Mouse (Mus musculus) embryo, embryonic 10.5 days (tissue): ENCODE measurements around the gene Camta1.

Source experiments
- DNase-seq: peaks from one replicate; pipeline ENCODE4 v3.0.0-alpha.2; 2015; ENCODE audit warnings: low spot score

Camta1 gene

GRCm38 (mm10) chr4:151256622-151257021, 605.1 kb downstream of the Camta1 start:
- DNase-seq, result no peak

- no peak for DNase-seq
Measured at GRCm38 (mm10) chr4:151250824-151251223, 610.9 kb downstream of the Camta1 start.

DNA sequence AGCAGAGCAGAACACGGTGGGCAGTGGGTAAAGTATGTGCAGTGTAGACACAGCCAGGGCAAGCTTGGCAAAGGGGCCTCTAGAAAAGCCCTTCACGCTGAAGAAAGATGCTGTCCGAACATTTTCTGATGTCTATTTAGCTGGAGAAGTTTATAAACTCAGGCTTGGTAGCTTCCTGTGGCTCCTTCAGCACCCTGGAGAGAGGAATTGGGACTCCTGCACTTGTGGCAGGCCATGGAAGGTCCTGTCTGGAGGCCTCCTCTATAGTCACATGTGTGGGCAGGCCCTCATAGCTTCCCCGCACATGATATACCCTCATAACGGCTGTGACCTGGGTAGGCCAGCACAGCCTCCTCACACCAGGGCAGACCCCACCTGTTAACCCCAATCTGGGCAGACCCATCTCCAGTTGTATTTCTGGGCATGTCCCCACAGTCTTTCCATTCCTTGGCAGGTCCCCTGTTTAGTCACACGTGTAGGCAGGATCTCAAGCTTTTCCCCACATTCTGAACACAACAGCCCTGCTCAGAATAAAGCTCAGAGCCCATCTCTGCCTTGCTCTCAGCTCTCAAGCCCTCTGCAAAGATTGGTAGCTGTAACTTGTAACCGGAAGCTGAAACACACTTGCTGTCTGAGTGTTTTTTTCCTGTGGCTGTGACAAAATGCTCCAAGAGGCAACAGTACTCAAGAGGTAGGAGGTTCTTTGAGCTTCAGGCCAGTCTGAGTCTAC, 616.4 kb downstream of the Camta1 start:
- DNase-seq, result peak; percentile 44

GRCm38 (mm10) chr4:151243445-151243844, 618.2 kb downstream of the Camta1 start:
- DNase-seq, result no peak

DNA sequence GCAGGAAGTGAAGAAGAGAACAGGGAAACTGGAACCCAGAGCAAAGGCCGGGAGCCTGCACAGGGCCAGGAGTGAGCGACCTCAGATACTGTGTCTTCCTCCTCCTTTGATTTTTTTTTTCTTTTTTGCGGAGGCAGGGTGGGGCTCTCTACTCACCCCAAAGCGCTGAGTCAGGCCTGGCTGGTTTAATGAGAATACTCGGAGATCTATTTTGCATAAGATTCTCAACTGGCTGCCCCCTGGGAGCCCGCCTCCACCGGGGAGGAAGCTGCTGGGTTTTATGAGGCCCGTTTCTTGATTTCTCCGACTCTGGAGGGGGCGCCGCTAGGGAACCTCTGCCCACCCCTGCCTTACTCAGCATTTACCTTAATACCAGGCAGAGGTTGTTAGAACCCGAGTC, 618.9 kb downstream of the Camta1 start:
- DNase-seq, result no peak

DNA sequence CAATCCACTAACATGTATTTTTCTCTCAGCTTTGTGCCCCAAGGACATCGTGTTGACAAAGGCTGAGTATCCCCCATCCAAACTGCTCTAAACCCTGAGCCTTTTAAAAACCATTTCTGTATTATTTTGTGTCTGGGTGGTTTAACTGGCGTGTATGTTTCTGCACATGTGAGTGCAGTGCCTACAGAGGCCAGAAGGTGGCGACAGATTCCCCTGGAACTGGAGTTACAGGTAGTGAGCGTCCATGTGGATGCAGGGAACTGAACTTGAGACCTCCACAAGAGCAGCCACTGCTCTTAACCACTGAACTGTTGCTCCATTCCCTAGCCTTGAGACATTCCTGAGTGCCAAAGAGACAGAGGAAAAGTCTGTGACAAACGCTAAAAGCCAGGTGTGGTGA, 621.2 kb downstream of the Camta1 start:
- no peak for DNase-seq

GRCm38 (mm10) chr4:151238970-151239684, 622.5 kb downstream of the Camta1 start:
- DNase-seq, result no peak

GRCm38 (mm10) chr4:151237501-151237900, 624.2 kb downstream of the Camta1 start:
- DNase-seq, result no peak

GRCm38 (mm10) chr4:151234981-151235380, 626.7 kb downstream of the Camta1 start:
- DNase-seq, result no peak

DNA sequence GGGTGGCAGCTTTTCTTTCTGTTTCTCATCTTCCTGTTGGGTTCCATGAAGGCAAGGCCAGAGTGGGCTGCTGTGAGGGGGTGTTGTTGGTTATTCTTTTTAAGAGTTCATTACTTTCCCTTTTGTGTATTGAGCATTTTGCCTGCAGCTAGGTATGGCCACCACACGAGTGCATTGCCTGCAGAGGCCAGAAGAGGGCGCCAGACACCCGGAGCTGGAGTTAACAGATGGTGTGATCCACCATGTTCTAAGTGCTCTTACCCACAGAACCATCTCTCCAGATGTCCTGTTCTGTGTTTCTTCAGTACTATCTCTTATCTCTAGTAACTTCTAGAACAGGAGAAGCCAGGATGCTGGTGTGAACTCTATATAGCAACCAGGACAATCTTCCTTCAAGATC, 629.6 kb downstream of the Camta1 start:
- no peak for DNase-seq

DNA sequence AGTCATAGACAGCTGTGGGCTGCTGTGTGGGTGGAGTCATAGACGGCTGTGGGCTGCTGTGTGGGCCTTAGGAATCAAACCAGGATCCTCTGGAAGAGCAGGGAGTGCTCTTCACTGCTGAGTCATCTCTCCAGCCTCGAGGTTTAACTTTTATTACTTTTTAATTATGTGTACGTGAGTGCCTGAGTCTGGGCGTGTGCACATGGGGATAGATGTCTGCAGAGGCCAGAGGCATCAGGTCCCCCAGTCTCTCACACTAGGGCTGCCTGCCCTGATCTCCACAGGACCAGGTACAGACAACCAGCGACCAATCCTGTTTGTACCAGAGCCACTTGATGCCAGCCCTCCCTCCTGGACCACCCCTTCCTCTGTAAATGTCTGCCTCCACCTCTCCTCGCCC, 632.6 kb downstream of the Camta1 start:
- no peak for DNase-seq

DNA sequence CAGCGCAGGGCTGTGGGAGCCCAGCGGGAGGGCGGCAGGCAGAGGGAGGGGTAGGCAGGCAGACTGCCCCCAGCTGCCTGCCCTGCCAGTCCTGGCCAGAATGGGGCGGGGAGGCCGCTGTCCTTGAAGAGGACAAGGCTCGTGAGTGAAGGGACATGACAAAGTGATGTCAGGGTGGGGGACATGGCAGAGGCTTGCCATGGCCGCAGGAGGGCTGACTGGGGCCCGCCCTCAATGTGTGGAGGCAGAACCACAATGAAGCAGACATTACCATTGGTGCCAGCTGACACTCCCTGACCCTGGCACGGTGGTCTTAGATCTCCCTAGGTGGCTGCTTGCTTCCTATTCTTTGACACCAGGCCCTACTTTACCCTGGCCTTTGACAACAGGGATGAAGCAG, 635.2 kb downstream of the Camta1 start:
- DNase-seq, result peak; percentile 23

DNA sequence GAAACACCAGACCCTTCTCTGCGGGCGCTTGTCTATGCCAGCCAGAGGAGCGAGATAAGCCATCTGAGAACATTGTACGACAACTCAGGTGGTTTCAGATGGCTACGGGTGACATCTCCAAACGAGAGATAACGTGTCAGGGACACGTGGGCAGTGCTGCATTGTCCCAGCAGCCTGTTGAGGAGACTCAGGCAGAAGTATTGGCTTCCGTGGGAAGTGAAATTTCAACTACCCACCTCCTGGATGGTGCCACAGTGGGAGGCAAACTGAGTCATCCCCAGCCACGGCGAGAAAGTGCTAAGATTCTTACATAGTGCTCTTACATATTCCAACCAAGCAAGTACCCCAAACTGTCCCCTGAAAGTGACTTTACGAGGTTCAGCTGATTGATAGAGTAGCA, 637.7 kb downstream of the Camta1 start:
- DNase-seq, result no peak

GRCm38 (mm10) chr4:151223263-151223996, 638.2 kb downstream of the Camta1 start:
- DNase-seq, result no peak

GRCm38 (mm10) chr4:151222635-151223034, 639.0 kb downstream of the Camta1 start:
- DNase-seq, result no peak

DNA sequence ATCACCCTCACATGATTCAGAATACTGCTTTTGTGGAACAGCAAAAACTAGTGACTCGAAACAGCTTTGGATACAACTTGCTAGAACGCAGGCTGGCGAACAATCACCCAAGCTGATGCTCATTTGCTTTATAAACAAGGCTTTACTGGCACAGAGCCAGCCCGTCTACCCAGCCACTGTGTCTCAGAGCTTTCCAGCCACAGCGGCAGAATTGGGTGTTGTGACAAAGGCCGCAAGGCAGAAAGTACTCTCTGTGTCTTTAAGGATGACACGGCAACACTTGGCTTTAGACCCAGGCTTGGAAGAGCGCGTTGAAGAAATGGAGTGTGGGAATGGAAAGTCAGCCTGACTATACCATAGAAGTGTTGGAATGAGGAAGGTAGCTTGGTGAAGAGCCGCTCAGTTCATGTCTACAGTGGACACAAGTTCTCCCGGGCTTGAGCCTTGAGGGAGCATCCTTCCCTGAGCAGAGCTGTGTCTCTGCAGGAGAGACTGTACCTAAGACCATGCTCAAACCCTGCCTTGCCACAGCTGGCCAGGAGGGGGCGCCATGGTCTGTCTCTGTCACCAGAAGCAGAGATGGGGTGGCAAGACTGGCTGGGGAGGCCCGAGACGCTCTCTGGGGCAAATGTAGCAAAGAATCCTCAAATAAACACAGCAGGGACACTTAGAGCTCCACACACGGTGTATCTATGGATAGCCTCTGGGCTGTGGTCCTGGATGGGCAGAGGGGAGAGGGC, 645.0 kb downstream of the Camta1 start:
- DNase-seq, result no peak

DNA sequence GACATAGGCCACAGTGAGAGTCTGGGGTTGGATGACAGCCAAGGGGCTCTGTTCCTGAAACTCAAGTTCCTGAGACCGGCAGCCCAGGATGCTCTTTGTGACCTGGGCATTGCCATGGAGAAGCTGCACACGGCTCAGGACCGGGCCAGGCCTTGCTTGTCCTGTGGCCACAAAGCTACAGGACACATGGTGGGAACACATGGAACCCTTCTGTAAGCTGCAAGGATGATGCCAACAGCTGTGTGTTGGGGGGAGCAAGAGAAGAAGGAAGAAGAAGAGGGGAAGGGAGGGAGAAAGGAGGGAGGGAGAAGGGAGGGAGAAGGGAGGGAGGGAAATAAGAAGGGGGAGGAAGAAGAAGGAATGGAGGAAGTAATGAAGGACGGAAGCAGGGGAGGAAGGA, 645.8 kb downstream of the Camta1 start:
- DNase-seq, result no peak

- no peak for DNase-seq
Measured at GRCm38 (mm10) chr4:151215179-151215578, 646.5 kb downstream of the Camta1 start.

DNA sequence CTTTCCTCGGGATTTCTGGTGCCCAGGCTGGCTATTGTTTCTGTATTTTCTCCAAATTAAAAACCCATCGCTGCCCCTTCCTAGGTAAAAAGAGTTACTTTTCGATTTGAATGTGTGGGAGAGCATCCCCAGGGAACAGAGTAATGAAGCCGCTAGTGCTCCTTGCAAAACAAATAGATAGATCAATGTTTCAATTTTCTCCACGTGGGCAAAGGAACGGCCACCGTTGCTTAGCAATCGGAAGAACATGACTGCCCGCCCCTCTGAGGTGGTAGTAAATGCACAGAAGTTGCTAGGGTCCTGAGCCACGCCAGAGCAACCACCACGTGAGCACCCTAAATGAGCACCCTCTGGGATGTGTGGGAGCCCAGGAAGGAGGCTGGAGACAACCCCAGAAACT, 648.2 kb downstream of the Camta1 start:
- no peak for DNase-seq

GRCm38 (mm10) chr4:151211992-151212391, 649.7 kb downstream of the Camta1 start:
- DNase-seq, result no peak

- DNase-seq, result no peak
Measured at GRCm38 (mm10) chr4:151207566-151207965, 654.1 kb downstream of the Camta1 start.

- DNase-seq, result no peak
Measured at GRCm38 (mm10) chr4:151202891-151203290, 658.8 kb downstream of the Camta1 start.
